Mouse (Mus musculus): Measurements from ENCODE around the gene Nlrp6. TPM values are rescaled to one million over a fixed set of nuclear protein-coding genes. Genes with fewer than 3 reads are reported as not detected.
A peak's percentile ranks its signal among the peaks of the same experiment; 100 is the strongest.
"Not testable (repeated sequence)": the region's sequence is repeated elsewhere in the genome, so short reads cannot be mapped to it uniquely, and the experiment has no call there.

Nlrp6 gene
- polyA plus RNA-seq, 1 experiment from 2014 or later, result not detected

DNA sequence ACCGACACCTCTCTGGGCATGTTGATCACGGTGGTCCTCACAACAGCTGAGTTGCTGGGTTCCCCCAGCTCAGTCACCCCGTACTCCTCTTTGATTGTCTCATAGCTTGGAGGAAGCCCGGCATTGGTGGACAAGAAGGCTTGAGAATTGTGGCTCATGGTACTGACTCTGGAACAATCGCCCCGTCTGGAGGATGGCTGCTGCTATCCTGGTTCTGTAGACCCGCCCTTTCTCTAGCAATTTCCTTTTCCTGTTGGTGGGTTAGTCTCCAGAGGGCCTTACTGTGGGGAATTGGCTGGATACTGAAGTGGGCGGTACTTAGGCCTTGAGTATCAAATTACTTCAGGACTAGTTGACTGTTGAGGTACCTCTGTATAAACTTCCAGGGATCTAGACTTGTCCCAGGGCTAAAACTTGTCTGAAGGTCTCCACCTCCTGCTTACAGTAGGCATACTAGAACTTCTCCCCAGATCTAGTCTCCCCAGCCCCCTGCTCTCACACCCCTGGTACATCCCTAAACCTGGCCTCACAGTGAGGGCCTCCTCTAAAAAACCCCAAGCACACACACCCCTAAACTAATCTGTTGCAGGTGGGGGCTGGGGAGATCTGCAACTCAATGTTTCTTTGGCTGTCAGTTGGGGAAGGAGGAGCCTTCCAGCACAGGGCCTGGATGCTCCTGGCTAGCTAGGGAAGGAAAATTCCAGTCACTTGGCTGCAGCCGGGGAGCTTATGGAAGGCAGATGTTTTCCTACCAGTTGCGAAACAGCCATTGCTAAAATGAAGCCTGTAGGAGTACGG is 35.3 kb downstream of the Nlrp6 start, which contains the start of the genes Gm45717 and Ifitm2:
Gene Gm45717, minus strand, starts transcription at position 180 of the 798 bp plus-strand sequence.
Gene Ifitm2, minus strand, starts transcription at position 230 of the 798 bp plus-strand sequence.
- DNase-seq (ENCODE audit: low spot score), result peak; percentile 52
- H3K27ac ChIP-seq, result peak within 1 kb of the TSS; percentile 86
- H3K36me3 ChIP-seq, result 0 out of 2 replicates have a peak, but pooled peaks cover 6% of the 10 kb centered on the region
- H3K9me3 ChIP-seq, result no peaks in the 10 kb centered on the region
- 17% methylated on average over 11 of the region's 11 CpGs for WGBS
- H3K4me1 ChIP-seq (replicated peaks), result peaks cover 58% of the 10 kb centered on the region
- peak within 1 kb of the TSS; percentile 55 for H3K4me3 ChIP-seq
- H3K27me3 ChIP-seq (ENCODE audit: insufficient read depth, poor library complexity, severe bottlenecking), result 0 out of 2 replicates have a peak, but pooled peaks cover 7% of the 10 kb centered on the region

DNA sequence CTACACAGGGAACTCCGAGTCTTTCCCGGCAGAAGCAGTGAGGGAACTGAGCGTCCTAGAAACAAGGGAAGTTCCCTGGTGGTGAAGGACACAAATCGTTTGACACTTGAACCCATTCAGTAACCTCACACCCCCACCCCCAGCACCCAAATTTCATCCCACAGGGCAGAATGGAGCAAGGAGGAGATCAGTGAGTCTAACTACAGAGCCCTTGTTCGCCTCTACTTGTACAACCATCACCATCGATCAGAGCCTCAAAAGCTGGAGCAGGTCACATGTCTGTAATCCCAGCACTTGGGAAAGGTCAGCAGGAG is 35.8 kb downstream of the Nlrp6 start:
- 57% methylated on average over 6 of the region's 6 CpGs for WGBS
- Histone ChIP-seq H3K4me3 (peak overlapping the region; percentile 55; the same call in 1 of the 2 replicates), H3K27ac (peak overlapping the region; percentile 86)

GRCm38 (mm10) chr7:140959181-140959901 is 38.6 kb downstream of the Nlrp6 start:
- no peak for DNase-seq (ENCODE audit: low spot score)
- peaks cover 30% of the 10 kb centered on the region for H3K4me1 ChIP-seq (replicated peaks)
- no peak overlapping the region for H3K4me3 ChIP-seq
- H3K9me3 ChIP-seq, result no peaks in the 10 kb centered on the region
- 0 out of 2 replicates have a peak, but pooled peaks cover 7% of the 10 kb centered on the region for H3K27me3 ChIP-seq (ENCODE audit: insufficient read depth, poor library complexity, severe bottlenecking)
- WGBS, result 9% methylated on average over 9 of the region's 9 CpGs
- no peak overlapping the region for H3K27ac ChIP-seq
- no peaks in the 10 kb centered on the region for H3K36me3 ChIP-seq

More for the DNA sequence above, 35.8 kb downstream of the Nlrp6 start:
- H3K36me3 ChIP-seq, result 0 out of 2 replicates have a peak, but pooled peaks cover 6% of the 10 kb centered on the region
- peaks cover 53% of the 10 kb centered on the region for H3K4me1 ChIP-seq (replicated peaks)
- H3K27me3 ChIP-seq (ENCODE audit: insufficient read depth, poor library complexity, severe bottlenecking), result 0 out of 2 replicates have a peak, but pooled peaks cover 7% of the 10 kb centered on the region
- DNase-seq (ENCODE audit: low spot score), result no peak
- no peaks in the 10 kb centered on the region for H3K9me3 ChIP-seq

DNA sequence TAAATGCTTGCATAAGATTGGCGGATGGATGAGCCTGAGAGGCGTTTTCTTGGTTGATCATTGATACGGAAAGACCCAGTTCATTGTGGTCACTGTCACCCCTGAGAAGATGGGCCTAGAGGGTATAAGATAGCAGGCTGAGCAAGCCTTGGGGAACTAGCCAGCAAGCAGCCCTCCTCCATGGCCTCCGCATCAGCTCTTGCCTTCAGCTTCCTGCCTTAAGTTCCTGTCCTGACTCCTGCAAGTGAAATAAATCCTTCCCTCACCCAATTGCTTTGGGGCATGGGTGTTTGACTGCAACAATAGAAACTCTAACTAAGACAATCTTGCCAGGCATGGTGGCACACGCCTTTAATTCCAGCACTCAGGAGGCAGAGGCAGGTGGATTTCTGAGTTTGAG is 39.3 kb downstream of the Nlrp6 start:
- Histone ChIP-seq H3K27ac (no peak overlapping the region), H3K9me3 (no peaks in the 10 kb centered on the region), H3K4me3 (no peak overlapping the region), H3K36me3 (no peaks in the 10 kb centered on the region), H3K27me3 (ENCODE audit: insufficient read depth, poor library complexity, severe bottlenecking) (0 out of 2 replicates have a peak, but pooled peaks cover 7% of the 10 kb centered on the region), H3K4me1 (replicated peaks) (peaks cover 23% of the 10 kb centered on the region)
- 64% methylated on average over 5 of the region's 5 CpGs for WGBS
- no peak for DNase-seq (ENCODE audit: low spot score)

DNA sequence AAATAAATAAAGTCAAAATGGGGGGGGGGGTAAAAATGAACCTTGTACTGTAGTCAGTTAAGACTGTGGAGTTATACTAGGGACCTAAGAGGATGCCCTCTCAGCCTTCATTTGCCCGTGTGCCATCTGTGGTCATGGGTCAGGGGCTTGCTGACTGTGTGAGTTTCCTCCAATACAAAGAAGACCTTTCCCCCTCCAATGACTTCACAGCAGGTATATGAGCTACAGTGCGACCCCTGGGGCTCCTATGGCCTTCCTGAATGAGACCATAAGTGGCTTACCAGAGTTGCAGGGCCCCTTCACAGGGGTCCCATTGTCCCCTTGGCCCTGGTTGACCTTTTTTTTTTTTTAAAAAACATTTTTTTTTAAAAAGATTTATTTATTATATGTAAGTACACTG is 40.7 kb downstream of the Nlrp6 start:
- no peaks in the 10 kb centered on the region for H3K36me3 ChIP-seq
- H3K4me1 ChIP-seq (replicated peaks), result peaks cover 9% of the 10 kb centered on the region
- no peak for DNase-seq (ENCODE audit: low spot score)
- WGBS, result 52% methylated on average over 2 of the region's 2 CpGs
- 0 out of 2 replicates have a peak, but pooled peaks cover 7% of the 10 kb centered on the region for H3K27me3 ChIP-seq (ENCODE audit: insufficient read depth, poor library complexity, severe bottlenecking)
- H3K27ac ChIP-seq, result no peak overlapping the region
- H3K9me3 ChIP-seq, result no peaks in the 10 kb centered on the region
- H3K4me3 ChIP-seq, result no peak overlapping the region

GRCm38 (mm10) chr7:140962733-140963132 is 42.0 kb downstream of the Nlrp6 start:
- Histone ChIP-seq H3K27me3 (ENCODE audit: insufficient read depth, poor library complexity, severe bottlenecking) (0 out of 2 replicates have a peak, but pooled peaks cover 7% of the 10 kb centered on the region), H3K9me3 (no peaks in the 10 kb centered on the region), H3K36me3 (no peaks in the 10 kb centered on the region), H3K4me3 (no peak overlapping the region), H3K4me1 (replicated peaks) (peaks cover 11% of the 10 kb centered on the region), H3K27ac (no peak overlapping the region)
- 55% methylated on average over 2 of the region's 2 CpGs for WGBS
- DNase-seq (ENCODE audit: low spot score), result no peak

DNA sequence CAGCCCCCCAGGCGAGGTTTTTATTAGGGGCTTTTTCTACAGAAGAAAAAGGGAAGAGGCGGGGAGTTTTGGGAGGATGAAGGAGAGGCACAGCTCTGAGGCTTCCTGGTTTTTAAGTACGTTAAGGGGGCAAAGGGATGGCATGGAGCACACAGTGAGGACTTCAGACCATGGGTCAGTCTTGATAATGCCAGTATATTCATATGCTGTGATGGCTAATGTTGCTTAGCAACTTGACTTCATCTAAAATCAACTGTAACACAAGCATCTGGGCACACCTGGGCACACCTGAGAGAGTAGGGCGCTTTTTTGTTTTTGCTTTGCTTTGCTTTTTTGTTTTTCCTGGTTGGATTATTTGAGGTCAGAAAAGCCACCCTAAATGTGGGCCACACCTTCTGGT is 46.2 kb downstream of the Nlrp6 start, which contains the start of gene Ifitm1:
Gene Ifitm1, plus strand, starts transcription at position 301 of the 400 bp plus-strand sequence.
- Histone ChIP-seq H3K9me3 (no peaks in the 10 kb centered on the region), H3K36me3 (no peaks in the 10 kb centered on the region), H3K27me3 (ENCODE audit: insufficient read depth, poor library complexity, severe bottlenecking) (peaks cover 19% of the 10 kb centered on the region), H3K27ac (no peak within 1 kb of the TSS), H3K4me3 (no peak within 1 kb of the TSS), H3K4me1 (replicated peaks) (peaks cover 21% of the 10 kb centered on the region)
- WGBS, result 82% methylated on average over 4 of the region's 4 CpGs
- DNase-seq (ENCODE audit: low spot score), result no peak

GRCm38 (mm10) chr7:140967862-140968591 is 47.3 kb downstream of the Nlrp6 start:
- no peaks in the 10 kb centered on the region for H3K9me3 ChIP-seq
- no peak overlapping the region for H3K4me3 ChIP-seq
- H3K27ac ChIP-seq, result no peak overlapping the region
- peaks cover 19% of the 10 kb centered on the region for H3K27me3 ChIP-seq (ENCODE audit: insufficient read depth, poor library complexity, severe bottlenecking)
- H3K4me1 ChIP-seq (replicated peaks), result peaks cover 21% of the 10 kb centered on the region
- no peak for DNase-seq (ENCODE audit: low spot score)
- H3K36me3 ChIP-seq, result no peaks in the 10 kb centered on the region
- 7% methylated on average over 14 of the region's 14 CpGs for WGBS

- peaks cover 28% of the 10 kb centered on the region for H3K4me1 ChIP-seq (replicated peaks)
- DNase-seq (ENCODE audit: low spot score); H3K4me3 ChIP-seq; H3K9me3 ChIP-seq; H3K36me3 ChIP-seq; H3K27ac ChIP-seq: not testable (repeated sequence)
- WGBS, result 18% methylated on average over 3 of the region's 3 CpGs
- peaks cover 19% of the 10 kb centered on the region for H3K27me3 ChIP-seq (ENCODE audit: insufficient read depth, poor library complexity, severe bottlenecking)
Observed at GRCm38 (mm10) chr7:140968710-140969109, 48.0 kb downstream of the Nlrp6 start.

DNA sequence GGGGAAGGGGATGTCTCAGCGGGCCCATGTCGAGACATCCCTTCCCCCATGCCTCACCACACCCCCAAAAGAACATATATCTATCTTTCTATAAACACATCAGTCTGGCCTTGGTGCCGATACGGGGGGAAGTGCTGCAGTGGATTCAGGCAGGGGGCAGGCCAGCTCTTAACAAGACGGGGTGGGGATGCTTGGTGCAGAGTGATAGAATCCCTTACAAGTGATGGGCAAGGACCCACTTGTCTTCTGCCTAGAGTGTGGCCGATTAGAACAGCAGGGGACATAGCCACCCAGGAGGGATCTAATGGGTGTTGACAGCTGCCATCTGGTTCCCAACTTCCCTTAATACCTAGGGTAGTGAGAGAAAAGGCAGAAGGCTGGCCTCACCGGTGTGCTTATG is 50.2 kb downstream of the Nlrp6 start:
- H3K27me3 ChIP-seq (ENCODE audit: insufficient read depth, poor library complexity, severe bottlenecking), result peaks cover 31% of the 10 kb centered on the region
- H3K4me3 ChIP-seq, result no peak overlapping the region
- no peaks in the 10 kb centered on the region for H3K9me3 ChIP-seq
- DNase-seq (ENCODE audit: low spot score), result no peak
- H3K36me3 ChIP-seq, result no peaks in the 10 kb centered on the region
- H3K27ac ChIP-seq, result no peak overlapping the region
- WGBS, result 50% methylated on average over 7 of the region's 7 CpGs
- H3K4me1 ChIP-seq (replicated peaks), result peaks cover 42% of the 10 kb centered on the region

DNA sequence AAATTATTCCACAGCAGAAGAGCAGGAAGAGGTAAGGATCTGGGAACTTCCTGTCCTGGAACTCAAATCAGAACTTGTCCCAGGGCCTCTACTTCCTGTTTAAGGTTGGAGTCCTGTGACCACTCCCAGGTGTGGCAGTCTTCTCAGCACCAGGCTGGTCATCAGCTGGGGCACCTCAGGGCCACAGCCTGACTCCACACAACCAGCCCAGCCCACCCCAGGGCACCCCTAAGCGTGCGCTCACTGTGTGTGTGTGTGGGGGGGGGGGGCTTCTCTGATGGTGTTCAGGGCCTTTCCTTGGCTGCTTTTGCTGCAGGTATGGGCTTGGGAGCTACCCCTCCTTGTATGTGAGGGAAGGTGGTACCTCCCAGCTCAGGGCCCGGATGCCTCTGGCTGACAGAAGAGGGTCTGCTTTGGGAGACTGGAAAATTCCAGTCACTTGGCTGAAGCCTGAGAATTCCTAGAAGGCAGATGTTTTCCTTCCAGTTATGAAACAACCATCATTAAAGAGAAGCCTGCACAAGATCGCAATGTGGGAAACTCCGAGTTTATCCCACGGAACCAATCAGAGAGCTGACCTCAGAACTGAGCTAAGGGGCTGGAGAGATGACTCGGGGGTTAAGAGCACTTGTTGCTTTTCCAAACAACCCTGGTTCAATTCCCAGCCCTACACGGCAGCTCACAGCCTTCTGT is 50.9 kb downstream of the Nlrp6 start:
- Histone ChIP-seq H3K4me1 (replicated peaks) (peaks cover 42% of the 10 kb centered on the region), H3K27ac (no peak overlapping the region), H3K27me3 (ENCODE audit: insufficient read depth, poor library complexity, severe bottlenecking) (peaks cover 31% of the 10 kb centered on the region)

More for the DNA sequence above, 50.9 kb downstream of the Nlrp6 start:
- Histone ChIP-seq H3K9me3 (no peaks in the 10 kb centered on the region), H3K36me3 (no peaks in the 10 kb centered on the region), H3K4me3 (no peak overlapping the region)
- 85% methylated on average over 8 of the region's 8 CpGs for WGBS
- no peak for DNase-seq (ENCODE audit: low spot score)
